Mouse (Mus musculus): Measurements from ENCODE around the gene Atf6. TPM values are rescaled to one million over a fixed set of nuclear protein-coding genes. Genes with fewer than 3 reads are reported as not detected.
A peak's percentile ranks its signal among the peaks of the same experiment; 100 is the strongest.

Atf6 gene
- polyA plus RNA-seq, 1 experiment from 2014 or later, result 6.2 TPM

DNA sequence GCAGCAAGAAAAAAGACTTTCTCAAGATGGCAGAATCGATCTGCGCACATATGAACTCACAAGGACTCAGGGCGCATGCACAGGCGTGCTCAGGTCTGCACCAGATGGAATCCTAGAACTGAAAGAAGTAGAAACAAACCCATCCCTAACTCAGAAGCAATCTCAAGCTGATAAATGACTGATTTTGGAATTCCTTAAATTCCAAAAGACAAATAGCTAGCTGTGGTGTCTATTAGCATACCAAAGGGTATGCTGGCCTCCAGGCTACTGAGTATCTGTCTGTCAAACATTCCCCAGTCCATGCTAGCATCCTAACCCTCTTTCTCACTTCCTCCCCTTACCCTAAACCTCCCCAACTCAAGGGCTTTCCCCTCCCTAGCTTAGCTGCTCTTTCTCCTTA is 21.7 kb upstream of the Atf6 start:
- Histone ChIP-seq H3K9me3 (ENCODE audit: control insufficient read depth, low read length) (no peaks in the 10 kb centered on the region), H3K4me3 (ENCODE audit: low read depth, low read length) (no peak overlapping the region), H3K4me2 (replicated peaks; ENCODE audit: low read depth) (no peak overlapping the region), H3K27ac (replicated peaks) (no peak overlapping the region), H3K4me1 (replicated peaks; ENCODE audit: control insufficient read depth, insufficient read depth) (no peaks in the 10 kb centered on the region), H3K27me3 (ENCODE audit: control insufficient read depth, insufficient read depth, low read length) (no peaks in the 10 kb centered on the region), H3K36me3 (ENCODE audit: control insufficient read depth, insufficient read depth, low read length) (no peaks in the 10 kb centered on the region), H3K9ac (ENCODE audit: low read length) (no peak overlapping the region)
- WGBS, result 81% methylated on average over 4 of the region's 4 CpGs
- no peak for ATAC-seq (ENCODE audit: low FRiP score, low TSS enrichment)
- TF ChIP-seq EP300 (optimal IDR thresholded peaks at IDR 0.05) (no peak), CTCF (IDR thresholded peaks at IDR 0.05; ENCODE audit: low read depth) (no peak)
- DNase-seq (ENCODE audit: low spot score), result no peak

DNA sequence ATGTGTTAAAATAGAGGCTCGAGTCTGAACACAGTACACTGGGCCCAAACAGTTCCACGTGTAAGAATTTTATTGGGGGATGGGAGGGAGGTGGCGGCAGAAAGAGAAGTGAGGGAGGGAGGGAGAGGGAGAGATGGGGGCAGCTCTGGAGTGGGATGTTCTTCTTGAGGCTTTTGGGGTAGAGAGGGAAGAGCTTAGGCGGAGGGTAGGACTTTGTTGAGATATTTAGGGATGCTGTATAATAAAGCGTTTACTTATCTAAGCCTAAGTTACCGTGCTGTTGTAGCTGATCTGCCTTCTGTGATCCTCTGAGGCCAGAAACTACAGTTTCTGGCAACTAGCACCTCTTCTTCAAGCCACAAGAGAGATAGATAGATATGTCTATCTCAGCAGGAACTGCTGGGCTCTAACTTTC is 18.5 kb upstream of the Atf6 start:
- Histone ChIP-seq H3K4me2 (replicated peaks; ENCODE audit: low read depth) (no peak overlapping the region), H3K4me3 (ENCODE audit: low read depth, low read length) (no peak overlapping the region), H3K4me1 (replicated peaks; ENCODE audit: control insufficient read depth, insufficient read depth) (no peaks in the 10 kb centered on the region), H3K9ac (ENCODE audit: low read length) (no peak overlapping the region), H3K36me3 (ENCODE audit: control insufficient read depth, insufficient read depth, low read length) (no peaks in the 10 kb centered on the region), H3K9me3 (ENCODE audit: control insufficient read depth, low read length) (no peaks in the 10 kb centered on the region), H3K27ac (replicated peaks) (no peak overlapping the region), H3K27me3 (ENCODE audit: control insufficient read depth, insufficient read depth, low read length) (no peaks in the 10 kb centered on the region)
- 38% methylated on average over 6 of the region's 6 CpGs for WGBS
- DNase-seq (ENCODE audit: low spot score) (no peak), ATAC-seq (ENCODE audit: low FRiP score, low TSS enrichment) (no peak)
- TF ChIP-seq EP300 (optimal IDR thresholded peaks at IDR 0.05) (no peak), CTCF (IDR thresholded peaks at IDR 0.05; ENCODE audit: low read depth) (no peak)

DNA sequence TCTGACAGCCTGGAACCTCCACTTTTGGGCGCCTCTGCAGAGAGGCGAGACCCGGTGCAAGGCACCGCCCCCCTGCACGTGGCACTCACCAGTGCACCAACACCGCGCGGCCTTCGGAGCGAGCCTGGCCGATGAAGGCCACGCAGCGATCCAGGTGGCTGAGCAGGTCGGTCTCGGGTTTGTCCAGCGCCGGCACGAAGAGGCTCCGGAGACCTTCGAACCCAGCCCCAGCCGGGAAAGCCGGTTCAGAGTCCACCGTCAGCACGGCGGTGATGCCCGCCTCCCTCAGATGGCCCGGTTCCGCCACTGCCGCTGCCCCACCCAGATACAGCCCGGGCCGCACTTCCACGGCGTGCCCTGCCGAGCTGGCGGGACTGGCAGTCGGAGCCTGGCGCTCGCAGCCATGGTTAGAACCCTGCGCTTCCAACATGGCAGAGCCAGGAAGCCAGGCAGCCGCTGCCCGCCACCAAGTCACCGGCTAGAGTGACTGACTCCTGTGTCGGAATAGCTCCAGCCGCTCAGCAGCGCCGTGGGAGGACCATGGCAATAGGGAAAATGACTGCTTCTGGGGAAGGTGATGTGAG is 17.5 kb upstream of the Atf6 start, which contains the start of the genes Gm26620 and Dusp12:
Gene Gm26620, plus strand, starts transcription at position 88 of the 584 bp plus-strand sequence.
Gene Dusp12, minus strand, starts transcription at position 563 of the 584 bp plus-strand sequence.
- Histone ChIP-seq H3K27ac (replicated peaks) (peak within 1 kb of the TSS; percentile 87), H3K4me1 (replicated peaks; ENCODE audit: control insufficient read depth, insufficient read depth) (no peaks in the 10 kb centered on the region), H3K9ac (ENCODE audit: low read length) (peak within 1 kb of the TSS; percentile 93), H3K4me3 (ENCODE audit: low read depth, low read length) (peak within 1 kb of the TSS; percentile 95), H3K27me3 (ENCODE audit: control insufficient read depth, insufficient read depth, low read length) (no peaks in the 10 kb centered on the region), H3K36me3 (ENCODE audit: control insufficient read depth, insufficient read depth, low read length) (no peaks in the 10 kb centered on the region; the same call in 1 of the 2 replicates), H3K9me3 (ENCODE audit: control insufficient read depth, low read length) (no peaks in the 10 kb centered on the region), H3K4me2 (replicated peaks; ENCODE audit: low read depth) (peak within 1 kb of the TSS; percentile 68)
- TF ChIP-seq CTCF (IDR thresholded peaks at IDR 0.05; ENCODE audit: low read depth) (peak; percentile 80), EP300 (optimal IDR thresholded peaks at IDR 0.05) (no peak)
- under 1% methylated on average over 45 of the region's 46 CpGs for WGBS
- ATAC-seq (ENCODE audit: low FRiP score, low TSS enrichment) (peak; percentile 89), DNase-seq (ENCODE audit: low spot score) (peak; percentile 91)

DNA sequence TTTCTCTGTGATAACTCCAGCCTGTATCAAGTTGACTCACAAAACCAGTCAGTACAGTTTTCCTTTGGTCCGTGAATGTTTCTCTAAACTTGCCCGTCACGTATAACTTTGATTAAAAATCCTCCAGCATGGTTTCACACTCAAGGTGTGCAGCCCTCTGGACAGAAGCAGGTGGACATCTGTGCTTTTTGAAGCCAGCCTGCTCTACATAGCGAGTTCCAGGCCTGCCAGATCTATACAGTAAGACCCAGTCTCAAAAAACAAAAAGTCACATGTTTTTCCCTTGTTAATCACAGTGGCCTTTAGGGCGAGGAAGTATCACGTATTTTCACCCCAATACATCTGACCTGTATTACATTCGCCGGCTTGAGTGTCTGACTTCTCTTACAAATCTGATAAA is 16.8 kb upstream of the Atf6 start:
- Histone ChIP-seq H3K9me3 (ENCODE audit: control insufficient read depth, low read length) (no peaks in the 10 kb centered on the region), H3K27ac (replicated peaks) (peak overlapping the region; percentile 87), H3K9ac (ENCODE audit: low read length) (peak overlapping the region; percentile 93), H3K27me3 (ENCODE audit: control insufficient read depth, insufficient read depth, low read length) (no peaks in the 10 kb centered on the region), H3K4me1 (replicated peaks; ENCODE audit: control insufficient read depth, insufficient read depth) (no peaks in the 10 kb centered on the region), H3K4me2 (replicated peaks; ENCODE audit: low read depth) (peak overlapping the region; percentile 68), H3K4me3 (ENCODE audit: low read depth, low read length) (peak overlapping the region; percentile 95), H3K36me3 (ENCODE audit: control insufficient read depth, insufficient read depth, low read length) (peaks cover 2% of the 10 kb centered on the region; the same call in 1 of the 2 replicates)
- DNase-seq (ENCODE audit: low spot score) (no peak), ATAC-seq (ENCODE audit: low FRiP score, low TSS enrichment) (0 out of 2 replicates have a peak, but pooled peaks have one; percentile 27)
- 11% methylated on average over 8 of the region's 8 CpGs for WGBS
- TF ChIP-seq CTCF (IDR thresholded peaks at IDR 0.05; ENCODE audit: low read depth) (no peak), EP300 (optimal IDR thresholded peaks at IDR 0.05) (no peak)

DNA sequence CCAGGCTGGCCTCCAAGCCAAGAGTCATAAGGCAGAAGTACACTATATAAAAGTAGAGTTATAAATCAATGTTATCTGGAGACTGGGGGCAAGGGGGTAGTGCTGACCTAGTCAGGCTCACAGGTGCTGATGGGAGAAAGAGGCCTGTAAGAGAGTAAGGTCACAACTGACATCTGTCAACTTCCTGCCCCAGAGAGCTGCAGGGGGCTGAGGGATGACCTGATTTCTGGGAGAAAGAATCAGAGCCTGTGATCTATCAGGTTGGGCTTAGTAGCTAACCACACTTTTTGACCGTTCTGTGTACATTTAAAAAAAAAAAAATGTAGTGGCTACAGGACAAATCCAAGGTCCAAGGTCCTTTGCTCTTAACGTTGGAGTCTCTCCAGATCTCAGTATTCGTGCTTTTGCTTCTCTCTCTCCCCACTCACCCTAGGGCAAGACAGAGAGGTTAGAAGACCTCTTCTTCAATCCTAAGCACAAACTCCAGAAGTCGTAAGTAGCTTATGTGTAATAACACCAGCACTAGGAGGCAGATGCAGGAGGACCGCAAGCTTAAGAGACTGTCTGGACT is 15.4 kb upstream of the Atf6 start:
- Histone ChIP-seq H3K4me2 (replicated peaks; ENCODE audit: low read depth) (no peak overlapping the region), H3K4me3 (ENCODE audit: low read depth, low read length) (no peak overlapping the region), H3K36me3 (ENCODE audit: control insufficient read depth, insufficient read depth, low read length) (peaks cover 3% of the 10 kb centered on the region; the same call in 1 of the 2 replicates), H3K4me1 (replicated peaks; ENCODE audit: control insufficient read depth, insufficient read depth) (no peaks in the 10 kb centered on the region), H3K9me3 (ENCODE audit: control insufficient read depth, low read length) (no peaks in the 10 kb centered on the region), H3K27ac (replicated peaks) (no peak overlapping the region), H3K9ac (ENCODE audit: low read length) (no peak overlapping the region), H3K27me3 (ENCODE audit: control insufficient read depth, insufficient read depth, low read length) (no peaks in the 10 kb centered on the region)
- no peak for DNase-seq (ENCODE audit: low spot score)
- WGBS, result 54% methylated on average over 5 of the region's 5 CpGs
- TF ChIP-seq CTCF (IDR thresholded peaks at IDR 0.05; ENCODE audit: low read depth) (no peak), EP300 (optimal IDR thresholded peaks at IDR 0.05) (no peak)
- no peak for ATAC-seq (ENCODE audit: low FRiP score, low TSS enrichment)

DNA sequence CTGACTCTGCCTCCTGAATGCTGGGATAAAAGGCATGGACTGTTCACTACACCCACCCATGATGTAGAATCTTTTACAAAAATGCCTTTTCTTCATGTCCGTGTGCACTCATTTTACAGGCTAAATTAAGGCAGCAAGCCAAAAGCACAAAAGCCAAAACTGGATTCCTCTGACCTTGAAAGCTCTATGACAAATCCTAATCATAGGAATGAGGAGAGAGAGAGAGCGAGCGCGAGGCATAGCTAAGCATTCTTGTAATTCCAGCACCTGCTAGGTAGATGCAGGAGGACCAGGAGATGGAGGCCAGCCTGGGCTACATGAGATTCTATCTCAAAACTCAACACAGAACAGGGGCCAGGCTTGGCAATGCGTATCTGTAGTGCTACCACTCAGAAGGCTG is 9.3 kb upstream of the Atf6 start:
- WGBS, result 86% methylated on average over 5 of the region's 5 CpGs
- no peak for ATAC-seq (ENCODE audit: low FRiP score, low TSS enrichment)
- H3K4me1 ChIP-seq (replicated peaks; ENCODE audit: control insufficient read depth, insufficient read depth), result no peaks in the 10 kb centered on the region

More for the DNA sequence above, 9.3 kb upstream of the Atf6 start:
- Histone ChIP-seq H3K27ac (replicated peaks) (no peak overlapping the region), H3K9ac (ENCODE audit: low read length) (no peak overlapping the region), H3K4me2 (replicated peaks; ENCODE audit: low read depth) (no peak overlapping the region), H3K36me3 (ENCODE audit: control insufficient read depth, insufficient read depth, low read length) (peaks cover 3% of the 10 kb centered on the region; the same call in 1 of the 2 replicates), H3K4me3 (ENCODE audit: low read depth, low read length) (no peak overlapping the region), H3K27me3 (ENCODE audit: control insufficient read depth, insufficient read depth, low read length) (no peaks in the 10 kb centered on the region), H3K9me3 (ENCODE audit: control insufficient read depth, low read length) (no peaks in the 10 kb centered on the region)
- no peak for DNase-seq (ENCODE audit: low spot score)
- TF ChIP-seq EP300 (optimal IDR thresholded peaks at IDR 0.05) (no peak), CTCF (IDR thresholded peaks at IDR 0.05; ENCODE audit: low read depth) (no peak)

All from stomach, postnatal 0 days (tissue).